Mouse (Mus musculus) left cerebral cortex, adult 11 months (tissue): ENCODE measurements around the gene Mpp6.

Experiments
- DNase-seq: peaks from one replicate; pipeline ENCODE4 v3.0.0; 2022; ENCODE audit warnings: low spot score

Gene Mpp6

GRCm38 (mm10) chr6:50228180-50228579 is 118.1 kb downstream of the Mpp6 start:
- no peak for DNase-seq

GRCm38 (mm10) chr6:50231288-50231687 is 121.2 kb downstream of the Mpp6 start:
- DNase-seq, result no peak

- DNase-seq, result no peak
These were observed 122.9 kb downstream of the Mpp6 start for GRCm38 (mm10) chr6:50232984-50233383.

GRCm38 (mm10) chr6:50237963-50238362 is 127.9 kb downstream of the Mpp6 start:
- DNase-seq, result no peak

GRCm38 (mm10) chr6:50239902-50240301 is 129.9 kb downstream of the Mpp6 start:
- DNase-seq, result no peak

GRCm38 (mm10) chr6:50240437-50240836 is 130.4 kb downstream of the Mpp6 start:
- no peak for DNase-seq

GRCm38 (mm10) chr6:50244126-50244525 is 134.1 kb downstream of the Mpp6 start:
- DNase-seq, result no peak

- DNase-seq, result no peak
These were observed 134.9 kb downstream of the Mpp6 start for GRCm38 (mm10) chr6:50244967-50245366.

- DNase-seq, result no peak
These were observed 137.3 kb downstream of the Mpp6 start for GRCm38 (mm10) chr6:50247356-50247755.

GRCm38 (mm10) chr6:50247791-50248190 is 137.8 kb downstream of the Mpp6 start:
- DNase-seq, result no peak
